Mouse (Mus musculus) megakaryocyte progenitor cell, adult 5-6 weeks (primary cell): ENCODE data around the gene Masp1. TPM values are rescaled to one million over a fixed set of nuclear protein-coding genes. Genes with fewer than 3 reads are reported as not detected.
A peak's percentile ranks its signal among the peaks of the same experiment; 100 is the strongest.

ENCODE experiments used
- ATAC-seq: replicated peaks from 2 replicates; pipeline ENCODE4 v1.8.0; 2016; ENCODE audit warnings: mild to moderate bottlenecking, moderate TSS enrichment, inconsistent platforms; ENCODE audit not compliant: poor library complexity
- total RNA-seq, 2 experiments: library from RNA; stranded (forward) in 1 of 2; stranded (reverse) in 1 of 2; fragments of 157-497, 149-512 nt in 1 of 2; fragments of 200-1000 nt in 1 of 2; gene quantifications; 2 replicates each; pipeline versions ENCODE4 v1.2.3 to v1.2.4; 2015 to 2017

Masp1 gene
- total RNA-seq, 2 experiments from 2014 or later: not detected

GRCm38 (mm10) chr16:23403008-23403755 lies 117.4 kb downstream of the Masp1 start:
- peak; percentile 64 for ATAC-seq

- ATAC-seq: no peak
Measured at GRCm38 (mm10) chr16:23401959-23402358, 118.7 kb downstream of the Masp1 start.

GRCm38 (mm10) chr16:23401463-23401862 lies 119.2 kb downstream of the Masp1 start:
- ATAC-seq: peak; percentile 85

Other genes with a start within 250 kb of the Masp1 start
- gene Rtp1, start 91.7 kb downstream of the Masp1 start, total RNA-seq (2015): not detected in 2 replicates
- not detected in 2 replicates for gene Rtp1, start 91.7 kb downstream of the Masp1 start, total RNA-seq (2017)
- 4.6 and 5.6 TPM in 2 replicates for gene Rtp4, start 524 bp downstream of the Masp1 start, total RNA-seq (2015)
- gene Rtp4, start 524 bp downstream of the Masp1 start, total RNA-seq (2017): 1.2 and 2.4 TPM in 2 replicates